Mouse (Mus musculus) lung, embryonic 15.5 days (tissue): ENCODE data around the gene Gm37240. TPM values are rescaled to one million over a fixed set of nuclear protein-coding genes. Genes with fewer than 3 reads are reported as not detected.

Experiments
- ATAC-seq: fragments of 200-750 bp; cut with Nextera tagmentation; 2 replicates; pipeline ENCODE4 v1.8.0; 2017; ENCODE audit warnings: moderate number of reproducible peaks, borderline replicate concordance; ENCODE audit not compliant: low FRiP score, low TSS enrichment; ENCODE audit errors: extremely low read depth
- H3K27ac ChIP-seq: fragments of 300-500 bp; sonication (generic); 2 replicates; pipeline ENCODE4 v1.5.1; 2015; ENCODE audit warnings: moderate library complexity, mild to moderate bottlenecking, inconsistent platforms
- H3K27me3 ChIP-seq: fragments of 300-500 bp; sonication (generic); 2 replicates; pipeline ENCODE4 v1.6.1; 2015; ENCODE audit warnings: inconsistent platforms
- H3K36me3 ChIP-seq: fragments of 300-500 bp; sonication (generic); 2 replicates; pipeline ENCODE4 v1.6.1; 2015; ENCODE audit warnings: inconsistent platforms
- H3K4me1 ChIP-seq: fragments of 300-500 bp; sonication (generic); 2 replicates; pipeline ENCODE4 v1.6.1; 2015; ENCODE audit warnings: inconsistent platforms
- H3K4me2 ChIP-seq: fragments of 300-500 bp; sonication (generic); 2 replicates; pipeline ENCODE4 v1.6.1; 2015; ENCODE audit warnings: inconsistent platforms, mild to moderate bottlenecking, moderate library complexity
- H3K4me3 ChIP-seq: fragments of 300-500 bp; sonication (generic); 2 replicates; pipeline ENCODE4 v1.5.1; 2015; ENCODE audit warnings: mild to moderate bottlenecking, inconsistent platforms
- H3K9ac ChIP-seq: fragments of 300-500 bp; sonication (generic); 2 replicates; pipeline ENCODE4 v1.6.1; 2015; ENCODE audit warnings: inconsistent platforms
- H3K9me3 ChIP-seq: fragments of 300-500 bp; sonication (generic); 2 replicates; pipeline ENCODE4 v1.6.1; 2016; ENCODE audit warnings: inconsistent platforms
- WGBS: fragments of 180-500 bp; shearing (Covaris S2); methylation state at CpG from one replicate; pipeline ENCODE4 v1.1.7; 2015; 5-methylcytosine and 5-hydroxymethylcytosine counted together
- polyA plus RNA-seq: library from polyadenylated mRNA; unstranded; fragments of >200 nt; fragmentation: Nextera tagmentation; extraction: Ambion mirVana; gene quantifications from 2 replicates; pipeline ENCODE4 v1.2.1, GENCODE M21; 2015

The Gm37240 gene
- polyA plus RNA-seq, 1 experiment from 2014 or later = 8.8 TPM

DNA sequence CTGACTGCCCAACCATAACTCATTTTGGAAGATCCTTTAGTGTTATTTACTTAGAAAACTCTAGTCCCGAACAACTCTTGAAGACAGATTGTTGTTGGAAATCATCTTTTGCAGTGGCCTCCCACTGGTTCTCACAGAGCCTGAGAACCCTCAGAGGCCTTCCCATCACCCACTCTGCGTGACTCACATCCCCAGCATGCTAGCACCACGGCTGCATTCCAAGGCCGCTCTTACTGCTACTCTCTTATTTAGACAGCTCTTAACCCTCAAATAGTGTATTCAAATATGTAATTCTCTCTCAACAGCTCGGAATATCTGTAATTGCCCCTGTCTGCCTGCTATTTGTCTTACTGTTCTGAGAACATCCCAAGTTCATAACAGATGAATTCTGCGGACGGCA, 73.1 kb downstream of the Gm37240 start:
- 32% methylated on average over 7 of the region's 7 CpGs for WGBS
- ATAC-seq = no peak
- no peaks in the 10 kb centered on the region for H3K27me3 ChIP-seq
- no peak overlapping the region for H3K27ac ChIP-seq
- H3K9ac ChIP-seq = no peak overlapping the region
- no peaks in the 10 kb centered on the region for H3K36me3 ChIP-seq
- H3K4me3 ChIP-seq = no peak overlapping the region
- 0 out of 2 replicates have a peak, but pooled peaks cover 4% of the 10 kb centered on the region for H3K4me1 ChIP-seq
- H3K4me2 ChIP-seq = no peak overlapping the region
- no peaks in the 10 kb centered on the region for H3K9me3 ChIP-seq

DNA sequence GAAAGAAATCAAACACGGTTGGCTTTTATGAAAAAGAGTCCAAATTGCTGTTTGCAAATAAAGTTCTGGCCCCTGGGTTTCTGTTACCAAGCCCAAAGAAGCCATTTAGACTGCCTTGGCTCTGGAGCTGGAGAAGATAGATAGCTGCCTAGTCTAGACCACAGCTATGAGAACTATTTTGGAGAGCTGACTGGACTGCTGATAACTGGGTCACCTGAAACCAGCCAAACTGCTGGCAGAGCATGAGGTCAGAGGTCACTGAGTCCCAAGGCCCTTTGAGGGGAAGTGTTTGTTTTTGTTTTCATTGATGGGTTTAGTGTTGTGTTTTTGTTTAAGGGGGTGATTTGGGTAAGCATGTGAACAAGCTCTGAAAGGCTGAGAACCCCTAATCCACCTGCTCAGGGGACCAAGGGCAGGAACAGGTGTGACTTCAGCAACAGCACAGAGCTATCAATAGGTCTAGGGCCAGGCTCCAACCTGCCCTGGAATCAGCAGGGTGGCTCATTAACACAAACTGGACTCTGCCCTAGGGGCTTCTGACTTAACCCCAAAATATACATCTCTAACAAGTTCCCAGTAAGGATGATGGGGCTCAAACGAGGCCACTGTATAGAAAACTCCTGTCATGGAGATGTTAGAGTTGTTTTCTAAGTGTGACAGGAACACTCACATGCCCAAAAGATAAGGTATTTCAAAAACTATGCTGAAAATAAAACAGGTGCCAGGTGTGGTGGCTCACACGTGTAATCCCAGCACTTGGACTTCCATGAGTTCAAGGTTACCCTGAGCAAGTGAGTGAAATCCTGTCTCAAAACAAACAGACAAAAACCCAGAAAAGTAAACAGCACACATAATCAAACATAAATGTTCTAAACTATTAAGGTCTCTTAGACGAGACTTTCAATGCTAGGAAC, 74.0 kb downstream of the Gm37240 start:
- no peak for ATAC-seq

GRCm38 (mm10) chr3:85812010-85812409, 75.3 kb downstream of the Gm37240 start:
- Histone ChIP-seq H3K9me3 (no peaks in the 10 kb centered on the region), H3K4me2 (no peak overlapping the region), H3K4me3 (no peak overlapping the region), H3K27me3 (no peaks in the 10 kb centered on the region), H3K4me1 (0 out of 2 replicates have a peak, but pooled peaks cover 4% of the 10 kb centered on the region), H3K27ac (no peak overlapping the region), H3K9ac (no peak overlapping the region), H3K36me3 (no peaks in the 10 kb centered on the region)
- no peak for ATAC-seq
- WGBS = 75% methylated on average over 5 of the region's 5 CpGs

More for the DNA sequence above, 74.0 kb downstream of the Gm37240 start:
- WGBS = 36% methylated on average over 4 of the region's 4 CpGs
- Histone ChIP-seq H3K36me3 (no peaks in the 10 kb centered on the region), H3K27me3 (no peaks in the 10 kb centered on the region), H3K9me3 (no peaks in the 10 kb centered on the region), H3K27ac (no peak overlapping the region), H3K4me1 (0 out of 2 replicates have a peak, but pooled peaks cover 4% of the 10 kb centered on the region), H3K9ac (no peak overlapping the region), H3K4me3 (no peak overlapping the region), H3K4me2 (no peak overlapping the region)

- 19% methylated on average over 1 of the region's 1 CpGs for WGBS
- no peaks in the 10 kb centered on the region for H3K4me1 ChIP-seq
- no peak overlapping the region for H3K9ac ChIP-seq
- no peak overlapping the region for H3K27ac ChIP-seq
- no peak overlapping the region for H3K4me3 ChIP-seq
- no peaks in the 10 kb centered on the region for H3K9me3 ChIP-seq
- no peak overlapping the region for H3K4me2 ChIP-seq
- H3K27me3 ChIP-seq = no peaks in the 10 kb centered on the region
- no peaks in the 10 kb centered on the region for H3K36me3 ChIP-seq
- no peak for ATAC-seq
Measured at GRCm38 (mm10) chr3:85793166-85793565, 94.2 kb downstream of the Gm37240 start.

GRCm38 (mm10) chr3:85789748-85790147, 97.6 kb downstream of the Gm37240 start:
- 62% methylated on average over 4 of the region's 4 CpGs for WGBS
- no peaks in the 10 kb centered on the region for H3K4me1 ChIP-seq

DNA sequence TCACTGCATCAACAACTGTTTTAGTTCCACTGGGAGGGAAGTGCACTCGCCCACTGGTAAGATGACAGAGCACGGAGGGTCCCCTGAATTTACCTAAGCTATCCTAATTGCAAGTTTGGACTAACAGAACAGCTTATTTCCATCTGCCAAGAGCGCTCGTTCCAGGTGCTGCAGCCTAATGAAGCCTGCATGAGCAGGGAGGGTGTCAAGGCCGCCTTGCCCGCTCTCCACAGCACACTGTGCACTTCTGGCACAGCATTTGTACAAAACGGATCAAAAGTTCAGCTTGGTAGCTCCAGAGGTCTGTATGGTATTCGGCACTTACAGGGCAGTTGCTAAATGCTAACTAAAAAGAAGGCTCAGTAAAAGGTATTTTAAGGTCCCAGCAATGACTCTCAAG, 100.8 kb downstream of the Gm37240 start:
- H3K4me2 ChIP-seq = no peak overlapping the region
- H3K9ac ChIP-seq = no peak overlapping the region
- H3K4me3 ChIP-seq = no peak overlapping the region
- H3K27ac ChIP-seq = no peak overlapping the region
- H3K36me3 ChIP-seq = no peaks in the 10 kb centered on the region
- WGBS = 74% methylated on average over 8 of the region's 8 CpGs
- ATAC-seq = no peak
- no peaks in the 10 kb centered on the region for H3K27me3 ChIP-seq
- H3K9me3 ChIP-seq = no peaks in the 10 kb centered on the region
- no peaks in the 10 kb centered on the region for H3K4me1 ChIP-seq

More at GRCm38 (mm10) chr3:85789748-85790147, 97.6 kb downstream of the Gm37240 start:
- Histone ChIP-seq H3K4me3 (no peak overlapping the region), H3K27me3 (no peaks in the 10 kb centered on the region), H3K9ac (no peak overlapping the region), H3K36me3 (no peaks in the 10 kb centered on the region), H3K4me2 (no peak overlapping the region), H3K27ac (no peak overlapping the region), H3K9me3 (no peaks in the 10 kb centered on the region)
- no peak for ATAC-seq

- Histone ChIP-seq H3K27ac (no peak overlapping the region), H3K4me1 (no peaks in the 10 kb centered on the region), H3K4me3 (no peak overlapping the region), H3K9ac (no peak overlapping the region), H3K9me3 (no peaks in the 10 kb centered on the region), H3K27me3 (no peaks in the 10 kb centered on the region), H3K36me3 (no peaks in the 10 kb centered on the region), H3K4me2 (no peak overlapping the region)
- no peak for ATAC-seq
- WGBS = 75% methylated on average over 7 of the region's 7 CpGs
Measured at GRCm38 (mm10) chr3:85780906-85781305, 106.4 kb downstream of the Gm37240 start.

DNA sequence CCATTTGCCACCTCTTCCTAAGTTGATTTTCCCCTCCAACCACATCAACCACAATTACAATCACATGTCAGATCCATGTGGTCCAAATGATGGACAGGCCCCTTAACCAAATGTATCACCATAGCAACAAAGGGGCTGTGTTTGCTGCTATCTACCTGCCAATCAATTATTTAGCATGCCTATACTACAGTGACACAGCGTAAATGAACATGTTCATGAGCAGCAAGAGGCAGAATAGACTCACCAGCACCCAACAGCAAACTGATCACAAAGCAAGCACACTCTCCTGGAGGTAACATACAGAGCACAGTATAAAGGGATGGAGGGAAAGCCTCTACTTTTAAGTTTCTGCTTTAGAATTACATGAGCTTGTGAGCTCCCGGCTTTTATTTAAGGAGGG, 107.0 kb downstream of the Gm37240 start:
- Histone ChIP-seq H3K9me3 (no peaks in the 10 kb centered on the region), H3K9ac (no peak overlapping the region), H3K4me3 (no peak overlapping the region), H3K36me3 (no peaks in the 10 kb centered on the region), H3K4me2 (no peak overlapping the region), H3K4me1 (no peaks in the 10 kb centered on the region), H3K27ac (no peak overlapping the region), H3K27me3 (no peaks in the 10 kb centered on the region)
- 84% methylated on average over 1 of the region's 2 CpGs for WGBS
- ATAC-seq = no peak

DNA sequence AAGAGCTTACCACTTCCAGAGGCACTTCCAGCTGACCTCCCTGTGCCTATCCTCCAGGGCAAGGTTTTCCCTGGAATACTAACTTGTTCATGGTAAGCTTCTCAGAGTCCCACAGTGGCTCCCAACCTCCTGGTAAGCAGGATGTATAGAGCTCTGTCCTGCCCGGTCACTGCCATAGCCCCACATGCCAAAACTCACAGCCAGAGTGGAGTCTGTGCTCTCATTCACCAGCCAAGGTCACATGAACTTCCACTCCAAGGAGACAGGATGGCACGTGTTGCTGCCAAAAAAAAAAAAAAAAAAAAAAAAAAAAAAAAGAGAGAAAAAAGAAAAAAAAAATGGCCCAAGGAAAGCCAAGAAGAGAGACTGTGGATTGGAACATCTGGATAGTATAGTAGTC, 109.5 kb downstream of the Gm37240 start:
- H3K4me1 ChIP-seq = no peaks in the 10 kb centered on the region
- no peak overlapping the region for H3K4me3 ChIP-seq
- 57% methylated on average over 2 of the region's 2 CpGs for WGBS
- H3K36me3 ChIP-seq = no peaks in the 10 kb centered on the region
- H3K27me3 ChIP-seq = no peaks in the 10 kb centered on the region
- H3K9me3 ChIP-seq = no peaks in the 10 kb centered on the region
- H3K4me2 ChIP-seq = no peak overlapping the region
- ATAC-seq = no peak
- no peak overlapping the region for H3K9ac ChIP-seq
- H3K27ac ChIP-seq = no peak overlapping the region

GRCm38 (mm10) chr3:85777356-85777755, 110.0 kb downstream of the Gm37240 start:
- Histone ChIP-seq H3K27me3 (no peaks in the 10 kb centered on the region), H3K4me3 (no peak overlapping the region), H3K9ac (no peak overlapping the region), H3K4me1 (no peaks in the 10 kb centered on the region), H3K36me3 (no peaks in the 10 kb centered on the region), H3K4me2 (no peak overlapping the region), H3K9me3 (no peaks in the 10 kb centered on the region), H3K27ac (no peak overlapping the region)
- ATAC-seq = no peak
- 71% methylated on average over 4 of the region's 4 CpGs for WGBS

GRCm38 (mm10) chr3:85776707-85777106, 110.6 kb downstream of the Gm37240 start:
- Histone ChIP-seq H3K36me3 (no peaks in the 10 kb centered on the region), H3K4me2 (no peak overlapping the region), H3K9me3 (no peaks in the 10 kb centered on the region), H3K4me3 (no peak overlapping the region), H3K9ac (no peak overlapping the region), H3K27ac (no peak overlapping the region), H3K27me3 (no peaks in the 10 kb centered on the region), H3K4me1 (no peaks in the 10 kb centered on the region)
- ATAC-seq = no peak
- 46% methylated on average over 10 of the region's 10 CpGs for WGBS

- no peaks in the 10 kb centered on the region for H3K27me3 ChIP-seq
- H3K36me3 ChIP-seq = no peaks in the 10 kb centered on the region
- H3K4me1 ChIP-seq = no peaks in the 10 kb centered on the region
- H3K4me2 ChIP-seq = no peak overlapping the region
- WGBS = 75% methylated on average over 6 of the region's 6 CpGs
- ATAC-seq = no peak
- no peak overlapping the region for H3K9ac ChIP-seq
- H3K9me3 ChIP-seq = no peaks in the 10 kb centered on the region
- no peak overlapping the region for H3K4me3 ChIP-seq
- H3K27ac ChIP-seq = no peak overlapping the region
Measured at GRCm38 (mm10) chr3:85776126-85776525, 111.2 kb downstream of the Gm37240 start.
